Mouse (Mus musculus) kidney, adult 18-20 months (tissue): ENCODE data around the gene Pmepa1.

Experiments used
- DNase-seq: peaks from one replicate; pipeline ENCODE4 v3.0.0; 2021

The Pmepa1 gene

DNA sequence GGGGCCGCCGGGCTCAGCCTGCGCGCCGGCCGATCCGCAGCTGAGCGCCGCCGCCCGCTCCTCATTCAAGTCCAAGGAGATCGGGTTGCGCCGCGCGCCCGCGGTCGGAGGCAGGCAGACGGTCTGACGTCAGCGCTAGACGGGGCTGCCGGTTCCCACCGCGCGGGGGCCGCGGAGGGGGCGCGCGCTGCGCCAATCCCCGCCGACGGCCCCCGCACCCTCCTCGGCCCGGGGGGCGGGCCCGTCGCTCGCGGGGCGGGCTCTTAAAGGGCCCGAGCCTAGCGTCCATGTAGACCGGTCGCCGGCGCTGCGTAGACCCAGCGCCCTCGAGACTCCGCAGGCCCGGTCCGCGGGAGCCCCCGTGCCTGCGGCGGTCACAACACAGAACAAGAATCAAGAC, at the start of gene Pmepa1:
Gene Pmepa1, minus strand, starts transcription at position 125 of the 400 bp plus-strand sequence.
- peak; percentile 91 for DNase-seq

DNA sequence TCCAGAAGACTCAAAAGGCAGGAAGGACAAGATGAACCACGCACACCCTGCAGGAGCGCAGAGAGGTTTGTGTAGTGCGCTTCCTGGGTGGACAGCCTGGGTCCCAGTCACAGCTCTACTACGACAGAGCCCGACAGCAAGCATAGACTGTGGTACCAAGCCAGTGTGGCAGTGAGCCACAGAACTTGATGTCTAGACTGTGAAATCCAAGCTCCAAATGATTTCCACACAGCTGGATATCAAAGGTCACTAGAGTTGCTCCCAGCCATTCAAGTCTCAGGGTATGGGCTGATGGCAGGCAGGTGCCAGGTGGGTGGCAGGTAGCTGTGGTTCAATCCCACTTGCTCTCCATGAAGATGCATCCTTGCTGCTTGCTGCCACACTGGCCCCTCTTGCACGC, 45.4 kb upstream of the Pmepa1 start:
- DNase-seq: no peak

DNA sequence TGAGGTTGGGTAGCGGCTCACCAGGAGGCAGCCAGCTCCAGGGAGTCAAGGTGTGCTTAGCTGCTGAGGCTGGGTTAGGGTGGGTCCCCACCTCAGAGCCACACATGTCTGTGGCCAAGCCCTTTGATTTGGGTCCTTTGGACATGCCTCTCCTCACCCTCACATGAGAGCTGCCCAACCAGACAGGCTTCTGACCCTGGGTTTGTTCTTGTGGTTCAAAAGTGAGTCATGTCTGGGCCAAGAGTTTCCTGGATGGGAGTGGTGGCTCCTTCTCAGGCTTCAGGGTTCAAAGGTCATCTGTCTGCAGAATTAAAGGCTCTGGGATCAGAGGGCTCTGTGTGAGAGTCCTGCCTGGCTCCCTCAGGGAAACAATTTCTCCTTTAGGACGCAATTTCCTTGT, 44.9 kb upstream of the Pmepa1 start:
- no peak for DNase-seq

DNA sequence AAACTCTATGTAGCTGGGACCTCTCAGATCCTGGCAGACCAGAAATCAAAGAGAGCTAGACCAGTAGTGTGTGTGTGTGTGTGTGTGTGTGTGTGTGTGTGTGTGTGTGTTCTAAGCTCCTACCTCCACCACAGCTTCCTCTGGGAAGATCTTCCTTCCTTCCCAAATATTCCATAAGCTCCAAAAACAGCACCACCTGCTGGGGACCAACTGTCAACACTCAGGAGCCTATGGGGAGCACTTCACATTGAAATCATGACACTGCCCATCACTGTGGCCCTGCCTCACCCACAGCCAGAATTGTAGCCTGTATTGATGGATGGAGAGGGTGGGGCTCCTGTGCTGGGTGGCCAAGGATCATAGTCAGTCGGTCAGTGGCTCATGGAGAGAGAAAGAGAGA, 38.0 kb upstream of the Pmepa1 start:
- no peak for DNase-seq

DNA sequence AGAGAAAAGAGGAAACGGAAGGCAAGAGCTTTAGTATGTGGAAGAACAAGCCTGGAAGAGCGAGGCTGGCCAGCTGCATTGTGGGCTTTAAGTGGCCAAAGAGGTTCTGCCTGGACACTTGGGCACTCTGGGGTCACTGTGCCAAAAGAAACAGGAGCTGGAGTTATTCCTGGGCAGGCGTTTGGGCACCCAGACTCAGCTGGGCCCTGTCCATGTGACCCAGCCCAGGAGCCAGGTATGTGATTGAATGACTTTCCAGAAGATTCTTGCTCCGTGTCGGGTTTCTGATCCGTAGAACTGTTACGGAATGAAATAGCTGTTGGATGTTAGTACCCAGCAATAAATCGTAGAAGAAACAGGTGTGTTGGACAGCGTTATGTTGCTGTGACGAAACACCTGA, 32.2 kb upstream of the Pmepa1 start:
- no peak for DNase-seq

DNA sequence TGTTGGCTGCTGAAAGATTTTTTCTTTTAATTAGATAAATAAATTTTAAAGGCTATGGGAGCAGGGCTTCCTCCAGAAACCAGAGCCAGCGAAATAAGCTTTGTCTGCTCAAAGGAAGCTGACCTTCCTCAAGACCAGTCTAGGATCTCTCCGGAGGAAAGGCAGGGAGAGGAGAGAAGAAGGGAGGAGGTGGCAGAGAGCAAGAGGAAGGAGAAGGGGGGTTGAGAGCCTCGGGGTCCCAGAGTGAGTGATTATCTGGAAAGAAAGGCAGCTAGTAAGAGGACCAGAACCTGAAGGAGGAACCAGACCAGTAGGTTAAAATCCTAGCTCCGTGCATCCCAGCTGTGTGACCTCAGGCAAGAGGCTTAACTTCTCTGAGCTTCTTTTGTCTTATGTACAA, 31.7 kb upstream of the Pmepa1 start:
- no peak for DNase-seq

DNA sequence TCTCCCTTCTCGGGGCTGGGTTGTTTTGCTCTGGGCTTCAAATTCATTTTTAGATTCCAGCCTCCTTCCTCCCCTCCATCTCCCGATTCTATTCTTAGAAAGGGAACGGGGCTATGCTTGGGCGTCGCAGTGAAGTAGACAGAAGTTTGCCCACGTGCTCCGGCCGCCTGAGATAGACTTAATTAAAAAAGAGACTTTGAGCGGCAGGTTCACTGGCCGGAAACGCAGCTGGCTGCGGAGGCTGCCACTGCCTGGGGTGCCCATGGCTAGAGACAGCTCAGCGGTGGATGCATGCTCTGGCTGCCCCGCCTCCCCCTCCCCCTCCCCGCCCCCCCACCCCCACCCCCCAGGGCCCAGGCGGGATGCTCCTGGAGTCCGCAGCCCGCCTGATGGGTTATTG, 31.2 kb upstream of the Pmepa1 start:
- peak; percentile 54 for DNase-seq

DNA sequence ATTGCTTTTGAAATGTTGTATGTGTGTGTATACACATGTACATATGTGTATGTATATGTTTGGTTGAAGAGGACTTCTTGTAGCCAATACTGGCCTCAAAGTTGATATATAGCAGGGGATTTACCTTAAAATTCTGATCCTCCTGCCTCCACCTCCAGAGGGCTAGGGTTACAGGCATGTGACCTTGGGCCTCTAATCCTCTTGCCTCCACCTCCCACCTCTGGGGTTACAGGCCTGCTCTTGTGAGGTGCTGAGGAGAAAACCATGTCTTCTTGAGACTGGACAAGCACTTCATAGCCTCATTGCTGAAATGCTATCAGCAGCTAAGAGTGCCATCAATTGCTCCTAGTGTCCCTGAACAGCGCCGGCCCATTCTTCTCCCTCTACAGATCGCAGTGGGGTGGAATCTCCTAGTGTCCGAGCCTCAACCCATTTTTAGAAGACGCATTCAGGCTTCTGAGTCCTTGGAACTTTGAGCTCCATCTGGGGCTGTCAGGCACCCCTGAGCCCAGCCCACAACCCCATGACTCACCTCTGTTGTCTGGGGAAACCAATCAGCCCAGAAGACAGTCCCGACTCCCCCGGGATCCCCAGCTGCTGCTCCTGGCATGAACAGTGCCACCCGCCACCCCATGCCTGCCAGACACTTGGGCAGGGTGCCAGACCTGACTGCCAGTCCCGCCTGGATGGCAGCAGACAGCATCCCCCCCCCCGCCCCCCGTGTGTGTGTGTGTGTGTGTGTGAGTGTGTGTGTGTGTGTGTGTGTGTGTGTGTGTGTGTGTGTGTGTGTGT, 30.6 kb upstream of the Pmepa1 start:
- DNase-seq: peak; percentile 61

DNA sequence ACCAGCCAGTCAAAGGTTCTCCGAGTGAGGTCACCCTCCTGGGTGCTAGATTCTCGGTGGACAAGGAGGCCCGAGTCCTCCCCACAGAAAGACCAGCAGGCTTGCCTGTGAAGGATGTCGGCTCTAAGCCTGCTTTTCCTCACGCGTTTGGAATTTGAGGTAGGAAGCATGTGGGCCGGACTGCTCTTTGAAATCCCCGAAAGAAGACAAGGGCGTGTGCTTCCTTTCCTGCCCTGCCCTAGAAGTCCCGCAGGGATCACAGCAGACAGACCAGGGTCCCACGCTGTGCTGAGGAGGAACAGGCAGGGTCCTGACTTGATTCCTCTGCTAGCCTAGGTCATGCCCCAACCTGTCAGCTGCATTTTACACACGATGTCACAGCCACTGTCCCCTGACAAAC, 28.7 kb upstream of the Pmepa1 start:
- DNase-seq: no peak

DNA sequence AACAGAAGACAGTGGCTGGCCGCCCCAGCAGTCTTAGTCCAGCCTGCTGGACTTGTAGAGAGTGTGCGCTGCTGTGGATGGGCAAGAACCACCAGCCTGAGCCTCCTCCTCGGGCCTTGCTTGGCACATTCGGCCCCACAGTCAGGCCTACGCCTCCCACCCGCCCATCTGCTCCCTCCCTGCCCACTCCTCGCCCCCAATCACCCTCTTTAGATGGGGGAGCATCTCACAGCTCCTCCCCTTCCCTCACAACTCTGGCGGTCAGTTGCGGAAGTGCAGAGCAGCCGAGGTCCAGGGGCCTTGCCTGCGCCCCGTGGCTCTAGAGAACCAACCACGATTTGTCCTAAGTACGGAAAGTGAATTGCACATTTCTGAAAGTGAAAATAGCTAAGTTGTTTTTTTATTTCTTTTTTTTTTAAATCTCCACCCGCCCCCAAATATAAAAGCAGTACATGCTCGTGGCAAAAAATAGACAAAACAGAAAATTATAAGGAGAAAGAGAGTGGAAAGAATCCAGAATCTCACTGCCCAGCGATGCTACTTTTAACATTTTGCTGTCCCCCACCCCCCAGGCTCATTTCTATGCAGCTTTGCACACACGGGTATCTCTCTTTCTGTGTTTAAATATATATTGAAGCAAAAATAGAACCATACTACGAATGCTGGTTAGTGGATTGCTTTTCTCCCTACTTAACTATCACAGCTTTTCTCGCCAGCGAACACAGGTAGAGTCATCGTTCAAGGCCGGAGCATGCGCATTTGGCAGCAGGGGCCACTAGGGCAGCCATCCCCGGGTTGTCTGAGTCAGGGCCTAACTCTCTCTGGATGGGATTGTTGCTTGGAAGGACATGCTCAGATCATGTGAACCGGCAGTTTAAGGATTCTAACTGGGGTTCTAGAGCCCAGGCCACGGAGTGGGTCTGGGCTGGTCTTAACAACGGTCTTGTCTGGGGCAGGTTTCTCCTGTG, 24.6 kb upstream of the Pmepa1 start:
- DNase-seq: no peak

DNA sequence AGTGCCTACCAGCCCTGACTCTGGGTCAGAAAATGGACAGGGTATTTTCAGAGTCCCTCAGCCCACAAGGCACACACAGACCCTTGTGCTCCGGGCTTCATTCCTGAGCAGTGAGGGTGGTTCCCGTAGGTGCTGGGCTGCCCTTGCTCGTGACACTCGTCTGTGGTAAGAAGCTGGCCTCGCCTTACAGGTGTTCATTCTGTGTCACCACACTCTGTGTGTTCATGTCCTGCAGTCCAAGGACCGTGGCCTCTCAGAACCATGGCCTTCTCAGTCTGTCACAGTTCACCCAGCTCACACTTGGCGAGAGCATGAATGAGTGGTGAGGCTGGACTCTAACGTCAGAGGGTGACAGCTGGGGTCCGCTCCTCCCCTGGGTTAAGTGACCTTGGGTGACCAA, 20.1 kb upstream of the Pmepa1 start:
- DNase-seq: no peak

DNA sequence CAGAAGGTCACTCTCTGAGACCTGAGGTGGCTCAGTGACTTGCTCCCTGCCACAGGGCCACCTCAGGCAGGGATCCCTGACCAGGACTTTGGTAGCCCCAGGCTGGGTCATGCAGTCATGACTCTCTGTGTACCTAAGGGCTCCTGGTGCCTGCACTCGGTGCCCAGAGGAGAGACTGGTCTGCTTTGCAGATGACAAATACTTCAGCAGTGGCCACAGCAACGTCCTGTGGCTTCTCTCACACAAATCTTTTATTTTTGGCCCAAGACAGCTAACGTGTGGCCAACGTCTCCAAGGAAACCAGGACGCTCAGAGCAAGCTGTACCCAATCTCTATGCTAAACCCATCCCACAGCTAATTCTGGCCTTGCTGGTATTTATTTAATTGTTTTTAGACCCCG, 16.7 kb upstream of the Pmepa1 start:
- no peak for DNase-seq

DNA sequence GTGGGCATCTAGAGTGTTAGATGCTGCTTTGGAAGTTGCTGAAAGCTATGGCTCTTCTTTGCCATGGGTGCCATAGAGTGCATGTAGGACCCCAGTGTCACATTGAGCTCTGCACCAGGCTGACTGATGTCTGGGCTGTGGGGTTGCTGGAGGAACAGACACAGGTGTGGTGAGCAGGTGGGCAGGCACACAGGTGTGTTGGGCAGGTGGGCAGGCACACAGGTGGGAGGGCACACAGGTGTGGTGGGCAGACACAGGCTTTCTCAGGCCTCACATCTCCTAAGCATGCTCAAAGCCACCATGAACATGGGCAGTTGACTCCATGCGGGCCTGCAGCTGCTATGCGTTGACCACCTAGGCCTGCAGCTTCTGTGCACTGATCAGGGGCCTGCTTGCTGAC, 16.2 kb upstream of the Pmepa1 start:
- DNase-seq: no peak

DNA sequence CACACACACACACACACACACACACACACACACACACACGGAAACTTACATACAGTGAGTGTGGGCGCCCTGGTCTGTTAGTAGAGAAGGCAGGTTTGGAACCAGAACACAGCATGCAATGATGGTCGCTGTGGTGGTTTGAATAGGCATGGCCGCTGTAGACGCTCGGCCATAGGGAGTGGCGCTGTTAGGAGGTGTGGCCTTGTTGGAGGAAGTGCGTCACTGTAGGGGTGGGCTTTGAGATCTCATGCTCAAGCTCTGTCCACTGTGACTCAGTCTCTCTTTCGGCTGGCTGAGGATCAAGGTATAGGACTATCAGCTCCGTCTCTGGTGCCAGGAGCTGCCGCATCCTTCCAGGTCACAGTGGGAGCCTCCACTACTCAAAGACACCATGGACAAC, 14.6 kb upstream of the Pmepa1 start:
- DNase-seq: no peak

DNA sequence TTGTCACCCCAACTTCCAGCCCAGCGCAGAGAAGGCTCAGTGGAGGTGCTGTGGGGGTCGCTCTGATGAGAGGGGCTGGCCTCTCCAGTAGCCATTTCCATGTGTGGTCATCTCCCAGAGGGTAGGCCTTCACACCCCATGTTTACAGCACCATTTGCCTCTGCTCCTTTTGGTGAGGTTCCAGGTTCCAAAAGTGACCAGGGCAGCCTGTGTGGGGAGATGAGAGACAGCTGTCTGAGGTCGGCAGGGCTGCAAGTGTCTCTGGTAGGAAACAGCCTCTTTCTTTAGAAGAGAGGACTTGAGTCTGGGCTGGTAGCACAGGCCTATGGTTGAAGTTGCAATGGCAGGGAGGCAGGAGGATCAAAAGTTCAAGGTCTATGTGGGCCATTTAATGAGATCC, 13.6 kb upstream of the Pmepa1 start:
- DNase-seq: no peak

DNA sequence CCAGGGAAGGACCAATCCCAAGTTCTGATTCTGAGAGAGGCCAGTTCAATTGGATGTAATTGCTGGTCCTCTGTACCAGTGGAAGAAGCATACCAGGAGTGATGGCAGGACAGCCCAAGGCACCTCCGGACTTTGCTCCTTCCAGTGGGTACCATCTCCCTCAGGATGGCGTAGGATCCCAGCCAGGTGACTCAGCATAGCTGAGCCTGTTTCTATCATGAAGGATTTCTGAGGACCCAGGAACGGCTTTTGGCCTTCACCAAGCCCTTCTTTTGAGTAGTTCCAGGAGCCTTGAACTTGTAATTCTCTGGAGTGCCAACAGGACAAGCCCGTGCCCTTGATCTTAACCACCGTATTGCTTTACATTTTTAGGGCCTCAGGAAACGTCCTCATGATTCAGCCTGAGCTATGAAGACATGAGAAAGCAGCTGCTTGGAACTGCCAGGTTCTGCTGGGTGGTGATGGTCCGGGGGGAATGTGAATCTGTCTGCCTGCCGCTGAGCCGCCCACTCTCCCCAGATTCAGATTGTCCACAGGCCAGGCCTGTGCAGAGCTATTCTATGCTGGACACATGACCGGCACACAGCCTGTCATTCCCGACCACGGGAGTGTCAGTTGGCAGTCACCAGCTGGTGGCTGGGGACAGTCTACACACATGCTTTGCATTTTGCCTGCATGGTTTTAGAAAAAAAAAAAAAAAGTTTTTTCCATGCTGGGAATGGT, 9.6 kb upstream of the Pmepa1 start:
- no peak for DNase-seq

DNA sequence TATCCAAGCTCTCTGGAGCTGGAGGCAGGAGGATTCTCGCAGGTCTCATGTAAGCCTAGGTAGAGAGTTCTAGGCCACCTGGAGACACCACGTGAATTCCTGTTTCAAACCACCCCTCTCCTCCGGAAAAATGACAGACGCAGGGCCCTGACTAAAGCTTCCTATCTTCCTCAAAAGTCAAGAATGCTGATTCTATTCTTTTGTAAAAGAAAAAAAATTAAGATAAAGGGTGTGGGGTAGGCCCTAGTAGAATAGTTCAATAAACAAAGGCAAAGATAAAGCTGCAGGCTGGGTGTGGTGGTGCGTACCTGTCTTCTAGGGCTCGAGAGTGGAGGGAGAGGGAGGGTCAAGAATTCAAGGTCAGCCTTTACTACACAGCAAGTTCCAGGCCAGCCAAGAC, 8.4 kb upstream of the Pmepa1 start:
- no peak for DNase-seq

DNA sequence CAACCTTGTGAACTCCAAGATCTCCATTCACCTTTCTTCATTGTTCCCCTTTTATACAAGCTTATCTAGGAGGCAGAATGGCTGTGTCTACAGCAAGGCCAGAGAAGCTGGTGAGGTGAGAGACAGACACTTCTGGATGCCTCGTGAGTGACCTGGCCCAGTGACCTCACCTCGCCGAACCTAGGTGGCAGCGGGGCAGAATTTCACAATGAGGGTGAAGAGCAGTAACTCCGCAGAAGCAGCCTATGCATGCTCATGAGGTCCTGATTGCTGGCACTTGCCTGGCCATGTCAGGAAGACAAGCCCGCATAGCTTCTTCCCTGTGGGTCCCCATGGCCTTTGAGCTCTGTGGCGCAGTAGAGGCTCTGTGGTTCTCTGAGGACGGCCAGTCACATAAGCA, 5.9 kb upstream of the Pmepa1 start:
- DNase-seq: no peak

DNA sequence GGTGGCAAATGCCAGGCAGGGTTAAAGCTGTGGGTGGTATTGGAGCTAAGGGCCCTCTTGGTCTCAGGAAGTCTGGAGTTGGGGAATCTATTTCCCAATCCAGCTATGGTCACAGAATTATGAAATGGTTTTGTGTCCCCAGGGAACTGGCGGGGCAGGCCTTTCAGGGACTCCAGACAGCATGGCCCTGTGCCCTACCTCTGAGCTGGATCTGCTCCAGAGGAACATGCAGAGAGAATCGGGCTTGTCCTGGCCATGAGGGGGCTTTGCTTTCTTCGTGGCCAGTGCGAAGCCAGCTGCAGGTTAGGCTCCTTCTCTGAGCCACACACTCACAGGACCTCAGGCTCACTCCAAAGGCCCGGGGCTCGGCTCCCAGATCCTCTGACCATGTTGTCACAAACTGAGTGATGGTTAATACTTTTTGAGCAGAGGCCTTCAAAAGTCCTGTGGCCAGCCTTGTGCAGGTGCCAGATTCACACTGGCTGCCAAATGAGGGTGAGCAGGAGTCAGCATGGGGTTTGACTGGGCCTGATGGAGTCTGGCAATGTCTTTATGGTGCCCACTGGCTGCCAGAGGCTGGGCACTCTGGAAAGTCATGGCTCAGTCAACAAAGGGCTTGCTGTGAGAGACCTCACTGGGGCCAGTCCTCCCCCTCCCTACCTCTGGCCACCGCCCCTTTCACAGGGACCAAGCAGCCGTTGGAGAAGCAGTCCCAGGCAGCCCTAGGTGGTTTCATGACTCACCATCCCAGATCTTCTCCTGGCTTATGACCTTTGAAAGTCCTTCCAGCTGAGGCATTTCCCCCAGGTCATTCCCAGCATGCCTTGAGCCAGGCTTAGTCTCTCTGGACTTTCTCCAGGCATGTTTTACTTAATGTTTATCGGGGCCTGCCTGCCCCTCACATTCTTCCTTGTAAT, 4.9 kb upstream of the Pmepa1 start:
- no peak for DNase-seq

DNA sequence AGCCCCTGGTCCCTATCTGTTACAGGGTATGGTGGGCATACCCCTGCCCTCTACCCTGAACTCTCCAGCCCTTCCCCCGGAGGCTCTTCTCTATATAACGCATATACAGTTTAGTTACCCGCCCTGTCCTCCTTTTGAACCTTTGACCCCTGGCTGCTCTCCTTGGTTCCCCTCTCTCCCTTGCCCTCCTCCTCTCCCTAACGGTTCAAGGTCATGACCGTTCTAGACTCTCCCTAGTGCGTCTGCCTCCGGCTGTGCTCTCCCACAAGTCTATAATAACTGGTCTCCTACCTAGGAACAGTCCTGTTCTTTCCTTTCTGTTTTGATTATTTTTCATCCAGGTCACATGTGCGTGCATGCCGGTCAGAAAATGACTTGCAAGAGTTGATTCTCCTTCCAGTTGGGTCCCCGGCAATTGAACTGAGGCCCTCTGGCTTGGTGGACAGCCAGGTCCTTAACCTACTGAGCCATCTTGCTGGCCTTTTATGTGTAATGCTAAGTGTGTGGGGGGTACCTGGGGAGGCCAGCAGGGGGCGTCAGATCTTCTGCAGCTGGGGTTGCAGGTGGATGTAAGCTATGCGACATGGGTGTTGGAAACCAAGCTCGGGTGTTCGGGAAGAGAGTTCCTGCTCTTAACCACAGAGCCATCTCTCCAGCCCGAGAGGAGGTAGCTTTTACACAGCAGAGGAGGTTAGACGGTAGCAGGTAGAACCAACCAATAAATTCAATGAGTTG, 2.7 kb upstream of the Pmepa1 start:
- no peak for DNase-seq

DNA sequence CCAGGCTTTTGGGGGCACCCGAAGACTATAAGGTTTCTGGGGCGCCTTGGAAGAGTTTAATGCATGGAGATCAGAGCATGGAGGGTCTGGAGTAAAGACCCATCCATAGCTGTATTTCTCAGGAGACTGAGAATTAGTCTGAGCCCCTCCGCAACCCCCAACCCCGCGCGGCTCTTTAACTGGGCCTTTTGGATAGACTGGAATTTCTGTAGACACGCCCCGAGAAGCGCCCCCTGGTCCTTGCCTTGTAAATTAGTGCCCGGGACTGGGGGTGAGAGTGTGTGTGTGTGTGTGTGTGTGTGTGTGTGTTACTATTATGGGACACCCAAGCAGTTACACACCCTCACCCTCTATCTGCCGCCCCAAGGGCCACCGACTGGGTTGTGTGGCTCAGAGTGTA, 526 bp upstream of the Pmepa1 start:
- no peak for DNase-seq
